Mouse (Mus musculus) liver, embryonic 14.5 days (tissue): ENCODE measurements at regions not wholly inside any gene's neighbourhood (a gene's known extent, or its start where the extent isn't known, plus 50 kb on each side); places are given as distances from the start of the nearest gene placed in this dataset. TPM values are rescaled to one million over a fixed set of nuclear protein-coding genes. Genes with fewer than 3 reads are reported as not detected.

Source experiments
- ATAC-seq: fragments of 200-750 bp; cut with Nextera tagmentation; 2 replicates; pipeline ENCODE4 v1.8.0; 2017; ENCODE audit warnings: moderate number of reproducible peaks, mild to moderate bottlenecking, moderate library complexity; ENCODE audit not compliant: insufficient read depth
- DNase-seq, 3 experiments: peaks; one replicate each; pipeline ENCODE4 v3.0.0-alpha.2; 2012 to 2013; ENCODE audit warnings: low read depth in 3 of 3, low spot score in 3 of 3
- H3K27ac ChIP-seq: fragments of 300-500 bp; sonication (generic); 2 replicates; pipeline ENCODE4 v1.5.1; 2014; ENCODE audit warnings: moderate library complexity, mild to moderate bottlenecking, control low read depth, inconsistent platforms
- H3K27me3 ChIP-seq: fragments of 300-500 bp; sonication (generic); 2 replicates; pipeline ENCODE4 v1.6.1; 2014; ENCODE audit warnings: mild to moderate bottlenecking, low read length, moderate library complexity; ENCODE audit not compliant: control insufficient read depth, insufficient read depth
- H3K36me3 ChIP-seq: fragments of 300-500 bp; sonication (generic); replicated peaks from 2 replicates; pipeline ENCODE4 v1.6.1; 2014; ENCODE audit warnings: low read depth; ENCODE audit not compliant: control insufficient read depth, insufficient read depth
- H3K4me1 ChIP-seq, 2 experiments: fragments of 200-500 bp in 1 of 2; fragments of 300-500 bp in 1 of 2; sonication (generic) in 1 of 2; replicated peaks; 2 replicates each; pipeline ENCODE4 v1.6.1; 2012 to 2014; ENCODE audit warnings: antibody characterized with exemption in 1 of 2, inconsistent platforms in 1 of 2, low read length in 1 of 2; ENCODE audit not compliant: control insufficient read depth in 2 of 2, insufficient read depth in 2 of 2
- H3K4me2 ChIP-seq: fragments of 300-500 bp; sonication (generic); 2 replicates; pipeline ENCODE4 v1.6.1; 2014; ENCODE audit warnings: low read depth, mild to moderate bottlenecking, control low read depth, moderate library complexity
- H3K4me3 ChIP-seq, 2 experiments: fragments of 200-500 bp in 1 of 2; fragments of 300-500 bp in 1 of 2; sonication (generic) in 1 of 2; 2 replicates each; pipeline ENCODE4 v1.5.1; 2012 to 2014; ENCODE audit warnings: low read depth in 2 of 2, low read length in 2 of 2, mild to moderate bottlenecking in 2 of 2, control low read depth in 1 of 2, inconsistent platforms in 1 of 2, moderate library complexity in 1 of 2; ENCODE audit not compliant: insufficient read depth in 1 of 2
- H3K9ac ChIP-seq: fragments of 300-500 bp; sonication (generic); replicated peaks from 2 replicates; pipeline ENCODE4 v1.6.1; 2014; ENCODE audit warnings: mild to moderate bottlenecking, control low read depth, moderate library complexity
- H3K9me3 ChIP-seq: fragments of 300-500 bp; sonication (generic); 2 replicates; pipeline ENCODE4 v1.6.1; 2016; ENCODE audit warnings: low read length, mixed read lengths; ENCODE audit not compliant: control insufficient read depth
- CTCF ChIP-seq: IDR thresholded peaks from 2 replicates; pipeline ENCODE4 v1.5.1; 2016; ENCODE audit warnings: antibody characterized with exemption, low read depth, control low read depth
- EP300 ChIP-seq: IDR thresholded peaks from 2 replicates; pipeline ENCODE4 v1.6.1; 2016; ENCODE audit warnings: antibody characterized with exemption, low read depth
- WGBS: fragments of 180-500 bp; shearing (Covaris S2); extraction: QIAGEN DNeasy Blood & Tissue Kit; methylation state at CpG from one replicate; pipeline ENCODE4 v1.1.7; 2014; ENCODE audit not compliant: insufficient replicate concordance; 5-methylcytosine and 5-hydroxymethylcytosine counted together
- microRNA-seq: library from miRNA; unstranded; fragments of <30 nt; microRNA quantifications from one replicate; pipeline ENCODE4, GENCODE M21; 2016

DNA sequence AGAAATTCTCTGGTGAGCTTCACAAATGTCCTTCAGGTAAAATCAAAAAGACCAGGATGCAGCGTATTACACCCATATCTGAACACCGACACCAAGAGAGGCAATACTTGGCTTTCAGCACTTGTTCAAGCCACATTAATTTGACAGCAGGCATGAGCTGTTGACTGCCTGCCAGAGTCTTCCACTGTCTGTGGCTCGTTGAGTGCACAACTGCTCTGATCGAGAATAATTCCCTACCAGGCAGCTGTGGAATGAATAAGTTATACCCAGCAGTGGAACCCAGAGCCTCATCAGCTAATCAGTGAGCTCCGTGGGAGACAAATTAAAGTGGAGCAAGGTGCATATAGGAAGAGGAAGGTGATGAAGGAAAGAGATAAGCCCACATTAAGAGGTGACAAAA, 475.3 kb upstream of the Ddx18 start:
- Histone ChIP-seq H3K27me3 (no peaks in the 10 kb centered on the region), H3K4me1 (no peaks in the 10 kb centered on the region), H3K4me2 (no peak overlapping the region), H3K9me3 (no peaks in the 10 kb centered on the region), H3K9ac (no peak overlapping the region), H3K36me3 (no peaks in the 10 kb centered on the region), H3K4me3 (no peak overlapping the region), H3K27ac (no peak overlapping the region)
- no peak for TF ChIP-seq CTCF
- TF ChIP-seq EP300: no peak
- 62% methylated on average over 5 of the region's 5 CpGs for WGBS
- DNase-seq (no peak), ATAC-seq (no peak)

DNA sequence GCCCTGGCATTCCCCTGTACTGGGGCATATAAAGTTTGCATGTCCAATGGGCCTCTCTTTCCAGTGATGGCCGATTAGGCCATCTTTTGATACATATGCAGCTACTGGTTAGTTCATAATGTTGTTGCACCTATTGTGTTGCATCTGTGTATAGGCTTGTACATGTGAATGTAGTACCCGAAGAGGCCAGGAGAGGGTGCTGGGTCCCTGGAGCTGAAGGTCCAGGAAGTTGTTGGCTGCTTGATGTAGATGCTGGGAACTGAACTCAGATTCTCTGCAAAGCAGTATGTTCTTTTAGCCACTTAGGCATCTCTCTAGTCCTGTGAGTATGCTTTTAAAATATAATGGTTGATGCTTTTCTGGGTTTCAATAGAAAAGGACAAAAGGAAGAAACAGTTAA, 440.0 kb upstream of the Ddx18 start:
- Histone ChIP-seq H3K36me3 (no peaks in the 10 kb centered on the region), H3K9me3 (no peaks in the 10 kb centered on the region), H3K27me3 (no peaks in the 10 kb centered on the region), H3K4me1 (no peaks in the 10 kb centered on the region), H3K4me3 (no peak overlapping the region), H3K9ac (no peak overlapping the region), H3K27ac (no peak overlapping the region), H3K4me2 (no peak overlapping the region)
- DNase-seq (no peak), ATAC-seq (no peak)
- peak; percentile 15; the same call in 1 of the 2 replicates for TF ChIP-seq CTCF
- no peak for TF ChIP-seq EP300
- WGBS: 41% methylated on average over 2 of the region's 2 CpGs

DNA sequence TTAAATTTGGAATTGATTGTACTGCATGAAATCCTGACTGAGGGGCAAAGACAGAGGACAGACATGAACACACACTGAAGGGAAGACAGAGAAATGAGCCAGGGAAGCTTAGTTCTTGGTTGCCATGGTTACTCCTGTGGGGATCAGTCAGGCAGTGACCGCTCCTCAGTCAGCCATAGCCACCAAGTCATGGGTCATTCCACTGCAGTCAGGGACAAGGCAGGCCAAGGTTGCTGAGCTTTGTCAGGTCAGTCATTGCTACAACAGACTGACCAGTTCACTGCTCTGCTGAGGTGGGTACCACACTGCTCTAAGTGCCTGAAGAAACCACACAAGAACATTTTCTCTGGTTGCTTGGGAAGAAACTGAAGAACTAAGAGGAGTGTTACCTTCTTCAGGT, 428.7 kb upstream of the Ddx18 start:
- DNase-seq (no peak), ATAC-seq (no peak)
- H3K4me3 ChIP-seq: no peak overlapping the region
- H3K4me2 ChIP-seq: no peak overlapping the region
- no peaks in the 10 kb centered on the region for H3K27me3 ChIP-seq
- no peaks in the 10 kb centered on the region for H3K36me3 ChIP-seq
- 58% methylated on average over 1 of the region's 1 CpGs for WGBS
- H3K4me1 ChIP-seq: no peaks in the 10 kb centered on the region
- TF ChIP-seq EP300: no peak
- no peaks in the 10 kb centered on the region for H3K9me3 ChIP-seq
- no peak overlapping the region for H3K9ac ChIP-seq
- H3K27ac ChIP-seq: no peak overlapping the region

DNA sequence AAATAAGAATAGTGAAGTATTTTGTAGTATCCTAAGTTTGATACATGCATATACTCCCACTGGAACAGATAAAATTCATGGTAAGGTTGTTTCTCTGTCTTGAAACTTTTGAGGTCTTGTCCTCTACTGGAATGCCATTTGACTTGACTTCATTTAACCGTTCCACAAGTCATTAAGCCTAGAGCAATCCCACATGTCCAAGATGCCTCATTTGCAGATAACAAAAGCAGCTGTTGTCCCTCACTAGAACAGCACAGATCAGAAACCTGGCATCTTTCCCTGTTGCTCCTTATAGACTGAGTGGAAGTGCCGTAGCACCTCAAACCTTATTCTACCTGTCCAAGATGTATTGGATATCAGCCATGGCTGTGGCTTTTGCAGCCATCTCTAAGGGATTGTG, 422.9 kb upstream of the Ddx18 start:
- 71% methylated on average over 2 of the region's 2 CpGs for WGBS
- H3K27ac ChIP-seq: no peak overlapping the region

DNA sequence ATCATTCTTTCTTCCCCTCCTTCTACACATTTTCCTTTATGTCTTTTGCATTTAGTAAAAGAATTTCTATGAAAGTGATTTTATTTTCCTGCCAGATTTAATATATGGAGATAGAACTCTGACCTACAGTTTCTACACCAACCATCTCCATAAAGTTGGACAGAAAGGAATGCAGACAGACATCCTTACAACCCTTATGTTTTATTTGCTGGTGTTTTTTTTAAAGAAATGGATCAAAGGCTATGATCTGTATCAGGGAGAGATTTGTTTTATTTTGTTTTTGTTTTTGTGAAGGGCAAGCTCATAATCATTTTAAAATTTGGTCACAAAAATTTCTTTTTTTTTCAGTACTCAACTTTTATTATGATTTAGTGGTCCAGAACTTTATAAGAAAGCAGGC, 391.2 kb upstream of the Ddx18 start:
- no peaks in the 10 kb centered on the region for H3K27me3 ChIP-seq
- no peaks in the 10 kb centered on the region for H3K36me3 ChIP-seq
- DNase-seq (no peak), ATAC-seq (no peak)
- no peaks in the 10 kb centered on the region for H3K9me3 ChIP-seq
- no peak overlapping the region for H3K27ac ChIP-seq
- no peaks in the 10 kb centered on the region for H3K4me1 ChIP-seq
- no peak for TF ChIP-seq EP300
- no peak for TF ChIP-seq CTCF
- no peak overlapping the region for H3K4me3 ChIP-seq
- H3K9ac ChIP-seq: no peak overlapping the region
- H3K4me2 ChIP-seq: no peak overlapping the region

More for the DNA sequence above, 422.9 kb upstream of the Ddx18 start:
- Histone ChIP-seq H3K4me1 (no peaks in the 10 kb centered on the region), H3K9me3 (no peaks in the 10 kb centered on the region), H3K9ac (no peak overlapping the region), H3K36me3 (no peaks in the 10 kb centered on the region), H3K4me2 (no peak overlapping the region), H3K27me3 (no peaks in the 10 kb centered on the region), H3K4me3 (no peak overlapping the region)
- TF ChIP-seq CTCF: no peak
- TF ChIP-seq EP300: no peak
- ATAC-seq (no peak), DNase-seq (no peak)

DNA sequence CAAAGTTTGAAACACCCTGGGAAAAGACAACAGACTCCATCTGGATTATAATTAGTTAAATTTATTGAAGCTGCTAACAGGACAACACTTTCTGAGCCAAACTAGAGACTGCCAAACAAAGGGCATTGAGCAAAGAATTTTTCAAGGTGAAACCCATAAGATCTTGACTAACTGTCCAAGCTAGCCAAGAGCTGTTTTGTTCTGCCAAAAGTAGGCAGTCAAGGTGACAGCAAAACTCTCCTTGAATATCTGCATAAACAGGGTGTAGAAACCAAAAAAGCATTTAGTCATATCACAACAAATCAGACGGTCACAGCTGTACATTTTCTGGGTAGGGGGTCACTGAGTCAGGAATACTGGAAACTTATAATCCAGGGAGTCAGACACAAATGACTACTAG, 368.1 kb upstream of the Ddx18 start:
- Histone ChIP-seq H3K36me3 (no peaks in the 10 kb centered on the region), H3K4me2 (no peak overlapping the region), H3K9ac (no peak overlapping the region), H3K4me1 (no peaks in the 10 kb centered on the region), H3K27ac (no peak overlapping the region), H3K27me3 (no peaks in the 10 kb centered on the region), H3K9me3 (no peaks in the 10 kb centered on the region), H3K4me3 (no peak overlapping the region)
- 47% methylated on average over 1 of the region's 1 CpGs for WGBS
- DNase-seq: no peak
- ATAC-seq: no peak
- TF ChIP-seq EP300 (no peak), CTCF (no peak)

Small RNAs in the stretch of these regions (microRNA-seq; reads per million reads assigned to microRNA genes)
- not detected for gene Gm26472
